Mouse (Mus musculus) CH12.LX (cell line): ENCODE measurements around the gene Itk.

Experiments
- CHD2 ChIP-seq: IDR thresholded peaks from 2 replicates; pipeline ENCODE4 v1.6.1; 2011; ENCODE audit warnings: low read length, improper control_type of control experiment
- CTCF ChIP-seq, 2 experiments: IDR thresholded peaks in 1 of 2; conservative IDR thresholded peaks in 1 of 2; 2 replicates each; pipeline ENCODE4 v1.5.1; 2011 to 2012; ENCODE audit warnings: low read depth in 2 of 2, low read length in 2 of 2, improper control_type of control experiment in 1 of 2, inconsistent platforms in 1 of 2, mild to moderate bottlenecking in 1 of 2, moderate library complexity in 1 of 2
- EP300 ChIP-seq: IDR thresholded peaks from 2 replicates; pipeline ENCODE4 v1.6.1; 2011; ENCODE audit warnings: low read length, improper control_type of control experiment
- MAZ ChIP-seq: IDR thresholded peaks from 2 replicates; pipeline ENCODE4 v1.6.1; 2012; ENCODE audit warnings: low read depth, mild to moderate bottlenecking, inconsistent platforms, low read length, improper control_type of control experiment, moderate library complexity
- MXI1 ChIP-seq: IDR thresholded peaks from 2 replicates; pipeline ENCODE4 v1.6.1; 2011; ENCODE audit warnings: mild to moderate bottlenecking, low read depth, low read length, improper control_type of control experiment
- PAX5 ChIP-seq: IDR thresholded peaks from 2 replicates; pipeline ENCODE4 v1.6.1; 2012; ENCODE audit warnings: low read length, inconsistent platforms, mixed read lengths
- USF1 ChIP-seq: IDR thresholded peaks from 2 replicates; pipeline ENCODE4 v1.6.1; 2014; ENCODE audit warnings: low read depth, mild to moderate bottlenecking, inconsistent platforms, low read length, improper control_type of control experiment

DNA sequence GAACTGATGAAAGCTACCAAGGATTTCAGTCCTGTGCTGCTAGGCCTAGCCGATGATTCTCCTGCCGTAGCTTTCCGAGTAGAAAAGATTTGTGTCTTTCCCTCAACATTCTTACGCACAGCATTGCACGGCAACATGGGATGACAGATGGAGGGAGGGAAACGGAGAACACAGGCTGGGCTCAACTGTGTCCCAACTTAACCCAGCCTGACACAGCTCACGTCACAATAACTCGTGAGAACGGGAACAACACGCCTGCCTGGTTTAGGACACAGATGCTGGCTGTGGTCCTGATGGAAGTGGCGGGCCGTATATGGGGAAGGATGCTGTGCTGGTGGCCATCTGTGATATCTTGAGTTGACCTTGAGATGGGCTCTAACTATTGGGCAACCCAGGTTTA lies 110.6 kb downstream of the Itk start:
- no peak for TF ChIP-seq CTCF (conservative IDR thresholded peaks at IDR 0.05 in 1 of 2, IDR thresholded peaks at IDR 0.05 in 1 of 2; ENCODE audit: low read depth in 2 of 2, low read length in 2 of 2)
- no peak for TF ChIP-seq PAX5
- no peak for TF ChIP-seq CHD2
- TF ChIP-seq MAZ: no peak
- TF ChIP-seq USF1: no peak
- no peak for TF ChIP-seq EP300
- no peak for TF ChIP-seq MXI1
